Mouse (Mus musculus): ENCODE measurements at regions not wholly inside any gene's neighbourhood (a gene's known extent, or its start where the extent isn't known, plus 50 kb on each side); places are given as distances from the start of the nearest gene placed in this dataset.
A peak's percentile ranks its signal among the peaks of the same experiment; 100 is the strongest.
"Not testable (repeated sequence)": the region's sequence is repeated elsewhere in the genome, so short reads cannot be mapped to it uniquely, and the experiment has no call there.

- DNase-seq, result no peak
- intact Hi-C loops (cut with DNase I), result no loop called here
Measured at GRCm38 (mm10) chr15:41283199-41283598, 1149.0 kb downstream of the 9330182O14Rik start.

DNA sequence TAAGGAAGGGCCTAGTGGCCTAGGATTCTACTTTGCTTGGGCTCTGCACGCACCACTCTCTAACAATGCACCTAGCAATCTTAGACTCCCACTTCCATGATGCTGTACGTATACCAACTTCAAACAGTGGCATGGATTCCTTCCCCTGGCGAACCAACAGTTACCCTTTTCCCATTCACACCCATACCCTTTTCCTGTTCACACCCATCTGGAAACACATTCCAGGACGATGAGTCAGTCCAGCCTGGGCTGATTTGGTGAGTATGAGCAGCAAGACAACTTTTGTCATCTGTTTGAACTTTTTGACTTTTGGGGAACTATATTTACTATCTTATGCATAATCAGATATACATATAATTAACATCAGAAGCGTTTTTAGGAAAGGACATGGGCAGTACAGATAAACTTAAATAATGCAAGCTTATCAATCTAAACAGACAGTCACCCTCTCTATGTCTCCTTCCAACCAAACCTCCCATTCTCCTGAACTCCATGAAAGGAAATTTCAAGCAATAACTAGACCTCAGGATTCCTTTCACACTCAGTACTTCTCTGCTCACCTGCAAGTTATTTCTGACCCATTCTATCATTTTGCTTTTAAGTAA, 1152.7 kb downstream of the 9330182O14Rik start:
- no peak for DNase-seq
- intact Hi-C loops (cut with DNase I), result no loop called here

- intact Hi-C loops (cut with DNase I), result no loop called here
- DNase-seq, result no peak
Measured at GRCm38 (mm10) chr15:41297419-41297818, 1163.3 kb downstream of the 9330182O14Rik start.

- intact Hi-C loops (cut with DNase I), result no loop called here
- no peak for DNase-seq
Measured at GRCm38 (mm10) chr15:41306638-41307037, 1172.5 kb downstream of the 9330182O14Rik start.

DNA sequence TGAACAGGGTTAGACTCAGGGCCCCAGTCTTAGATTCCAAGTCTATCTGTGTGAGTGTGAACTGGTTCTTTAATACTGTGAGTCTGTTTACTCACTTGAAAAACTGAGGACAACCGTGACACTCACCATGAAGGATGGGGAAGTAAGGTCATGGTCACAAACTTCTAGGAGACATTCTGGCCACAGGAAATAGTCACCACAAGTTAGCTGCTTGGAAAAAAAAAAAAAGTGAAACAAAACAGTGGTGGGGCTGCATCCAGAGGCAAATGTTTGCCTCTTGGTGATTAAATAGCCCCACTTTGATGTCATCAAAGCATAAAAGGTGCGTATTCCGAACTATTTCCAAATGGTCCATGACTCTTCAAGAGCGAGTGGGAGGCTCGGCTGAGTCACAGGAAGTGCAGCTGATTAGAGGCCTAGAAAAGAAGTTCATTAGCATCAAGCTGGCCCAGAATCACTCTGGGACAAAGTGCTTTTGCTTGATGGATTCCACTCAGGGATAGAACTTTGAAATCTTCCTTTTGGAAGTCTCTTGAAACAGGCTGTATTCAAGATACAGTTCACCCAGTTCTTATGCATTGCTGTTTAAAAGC, 1177.7 kb downstream of the 9330182O14Rik start:
- DNase-seq, result no peak
- intact Hi-C loops (cut with DNase I), result no loop called here

GRCm38 (mm10) chr15:41314916-41315315, 1180.8 kb downstream of the 9330182O14Rik start:
- intact Hi-C loops (cut with DNase I), result no loop called here
- DNase-seq, result no peak

GRCm38 (mm10) chr15:41325633-41326252, 1191.6 kb downstream of the 9330182O14Rik start:
- intact Hi-C loops (cut with DNase I), result loop anchor here (1.0 to 10.0 kb wide), 4 partner anchors 152 to 629 kb away; no protein-coding TSS in a partner anchor
- peak; percentile 27 to 34 for DNase-seq

- no peak for DNase-seq
- intact Hi-C loops (cut with DNase I), result loop anchor here (5.0 to 10.0 kb wide), 3 partner anchors 148 to 626 kb away; no protein-coding TSS in a partner anchor
Measured at GRCm38 (mm10) chr15:41329286-41329685, 1195.1 kb downstream of the 9330182O14Rik start.

GRCm38 (mm10) chr15:41330085-41330484, 1195.9 kb downstream of the 9330182O14Rik start:
- DNase-seq, result no peak
- intact Hi-C loops (cut with DNase I), result no loop called here

GRCm38 (mm10) chr15:41332451-41332850, 1198.3 kb downstream of the 9330182O14Rik start:
- no peak for DNase-seq
- intact Hi-C loops (cut with DNase I), result no loop called here

GRCm38 (mm10) chr15:41333165-41333564, 1199.0 kb downstream of the 9330182O14Rik start:
- intact Hi-C loops (cut with DNase I), result no loop called here
- DNase-seq, result no peak

DNA sequence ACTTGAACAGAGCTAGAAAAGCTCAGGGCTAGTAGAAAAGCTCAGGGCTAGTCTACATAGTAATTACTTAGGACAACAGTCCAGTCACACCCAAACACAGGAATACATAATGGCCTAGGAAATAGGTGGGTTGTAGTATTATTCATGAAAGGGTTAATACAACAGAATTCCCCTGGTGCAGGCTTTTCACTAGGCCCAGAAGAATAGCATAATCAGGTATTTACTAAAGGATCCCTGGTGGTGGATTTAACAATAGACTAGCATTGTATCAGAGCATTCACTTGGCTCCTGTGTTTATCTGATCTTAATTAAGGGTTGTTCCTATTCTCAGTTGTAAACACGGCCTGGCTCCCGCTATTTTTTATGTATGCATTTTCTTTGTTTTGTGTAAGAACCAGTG, 1206.5 kb downstream of the 9330182O14Rik start:
- DNase-seq; intact Hi-C loops (cut with DNase I): not testable (repeated sequence)

DNA sequence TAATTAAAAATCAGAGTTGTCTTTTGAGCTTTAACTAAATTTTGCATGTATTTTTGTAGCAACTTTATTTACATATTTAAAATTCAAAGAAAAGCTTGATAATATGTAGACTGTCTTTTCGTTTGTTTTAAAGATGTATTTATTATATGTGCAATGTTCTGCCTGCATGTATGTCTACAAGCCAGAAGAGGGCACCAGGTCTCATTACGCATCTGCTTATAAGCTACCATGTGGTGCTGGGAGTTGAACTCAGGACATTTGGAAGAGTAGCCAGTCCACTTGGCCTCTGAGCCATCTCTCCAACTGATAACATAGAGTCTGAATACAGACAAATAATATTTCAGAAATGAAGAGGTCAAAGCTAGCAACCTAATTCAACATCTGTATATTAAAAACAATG, 1211.4 kb downstream of the 9330182O14Rik start:
- intact Hi-C loops (cut with DNase I), result no loop called here
- DNase-seq, result no peak

- DNase-seq, result no peak
- intact Hi-C loops (cut with DNase I), result no loop called here
Measured at GRCm38 (mm10) chr15:41347221-41347620, 1213.1 kb downstream of the 9330182O14Rik start.

DNA sequence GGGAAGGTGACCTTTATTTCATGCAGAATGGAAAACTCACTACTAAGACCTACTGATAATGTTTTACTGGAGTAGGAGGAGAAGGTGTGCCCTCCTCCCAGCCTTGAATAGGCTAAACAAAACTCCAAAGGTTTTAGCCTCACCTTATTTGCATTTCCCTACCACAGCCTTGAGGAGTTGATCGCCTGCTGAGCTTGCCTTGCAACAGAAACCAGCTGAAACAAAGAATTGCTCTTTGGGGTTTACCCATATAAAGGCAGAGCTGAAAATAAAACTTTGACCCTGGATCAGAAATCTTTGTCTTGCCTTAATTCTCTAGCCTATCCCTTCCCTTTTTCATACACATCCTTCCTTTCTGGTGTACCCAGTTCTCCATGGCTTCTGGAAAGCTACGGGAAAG, 1218.0 kb downstream of the 9330182O14Rik start:
- DNase-seq, result no peak
- intact Hi-C loops (cut with DNase I), result no loop called here

GRCm38 (mm10) chr15:41359276-41359675, 1225.1 kb downstream of the 9330182O14Rik start:
- intact Hi-C loops (cut with DNase I), result no loop called here
- no peak for DNase-seq

GRCm38 (mm10) chr15:41374669-41375068, 1240.5 kb downstream of the 9330182O14Rik start:
- no peak for DNase-seq
- intact Hi-C loops (cut with DNase I), result no loop called here

DNA sequence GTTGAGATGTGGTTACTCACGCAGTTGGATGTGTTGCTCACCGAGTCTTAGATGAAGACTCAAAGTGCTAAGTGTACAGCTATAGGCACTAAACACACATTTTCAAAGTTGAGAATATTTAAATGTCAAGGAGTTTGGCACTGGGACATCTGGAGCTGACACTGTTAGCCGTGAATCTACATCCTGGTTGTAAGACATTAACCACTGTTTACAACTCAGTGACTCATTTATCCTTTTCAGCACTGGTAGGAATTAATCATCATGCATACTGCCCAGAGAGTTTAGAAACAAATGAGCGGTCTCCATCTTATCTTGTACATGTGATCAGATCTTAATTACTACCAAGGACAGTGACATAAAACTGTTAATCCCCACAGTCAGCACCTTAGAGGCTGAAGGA, 1241.7 kb downstream of the 9330182O14Rik start:
- intact Hi-C loops (cut with DNase I), result no loop called here
- no peak for DNase-seq

DNA sequence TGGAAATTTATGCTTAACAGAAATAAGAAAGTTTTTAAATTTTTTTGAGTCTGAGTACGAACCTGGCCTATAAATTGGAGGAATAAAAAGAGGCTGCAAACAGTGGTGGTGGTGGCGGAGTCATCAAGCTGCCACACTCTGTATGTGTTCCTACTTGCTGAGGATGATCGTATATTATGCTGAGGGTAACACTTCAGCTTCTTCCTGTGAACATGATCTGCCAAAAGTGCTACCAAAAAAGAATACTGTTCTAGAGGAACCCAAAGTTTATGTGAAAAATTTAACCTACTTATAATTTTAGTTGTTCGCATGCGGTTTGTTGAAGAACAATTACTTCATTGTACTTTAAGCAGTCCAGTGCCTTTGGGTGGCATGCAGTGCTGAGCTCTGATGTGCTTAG, 1245.5 kb downstream of the 9330182O14Rik start:
- no peak for DNase-seq
- intact Hi-C loops (cut with DNase I), result no loop called here

GRCm38 (mm10) chr15:41380429-41380828, 1246.3 kb downstream of the 9330182O14Rik start:
- intact Hi-C loops (cut with DNase I), result no loop called here
- DNase-seq, result no peak

GRCm38 (mm10) chr15:41390699-41391098, 1256.5 kb downstream of the 9330182O14Rik start:
- no peak for DNase-seq
- intact Hi-C loops (cut with DNase I), result no loop called here

Measured in heart, postnatal 36 days (tissue).